Mouse (Mus musculus) megakaryocyte progenitor cell, adult 5-6 weeks (primary cell): ENCODE data around the gene Procr. TPM values are rescaled to one million over a fixed set of nuclear protein-coding genes. Genes with fewer than 3 reads are reported as not detected.

Source experiments
- ATAC-seq: replicated peaks from 2 replicates; pipeline ENCODE4 v1.8.0; 2016; ENCODE audit warnings: mild to moderate bottlenecking, moderate TSS enrichment, inconsistent platforms; ENCODE audit not compliant: poor library complexity
- total RNA-seq, 2 experiments: library from RNA; stranded (forward) in 1 of 2; stranded (reverse) in 1 of 2; fragments of 157-497, 149-512 nt in 1 of 2; fragments of 200-1000 nt in 1 of 2; gene quantifications; 2 replicates each; pipeline versions ENCODE4 v1.2.3 to v1.2.4; 2015 to 2017

Gene Procr
- total RNA-seq, 2 experiments from 2014 or later, result 0.89 to 6.1 TPM

- ATAC-seq, result no peak
These were observed 47.7 kb downstream of the Procr start for GRCm38 (mm10) chr2:155798613-155799012.

- 0 out of 2 replicates have a peak, but pooled peaks have one; percentile 44 for ATAC-seq
These were observed 51.8 kb downstream of the Procr start for GRCm38 (mm10) chr2:155802761-155803160.

- no peak for ATAC-seq
These were observed 53.1 kb downstream of the Procr start for GRCm38 (mm10) chr2:155804053-155804452.

Other genes starting within 250 kb of the Procr start
- gene Acss2, start 233.2 kb upstream of the Procr start, total RNA-seq (2015), result 3.6 and 8.0 TPM in 2 replicates
- 3.0 and 6.5 TPM in 2 replicates for gene Acss2, start 233.2 kb upstream of the Procr start, total RNA-seq (2017)
- not detected in 2 replicates for gene Ggt7, start 232.9 kb upstream of the Procr start, total RNA-seq (2015)
- not detected in 2 replicates for gene Ggt7, start 232.9 kb upstream of the Procr start, total RNA-seq (2017)
- 9.9 and 12.2 TPM in 2 replicates for gene Gss, start 158.3 kb upstream of the Procr start, total RNA-seq (2015)
- 13.4 and 18.2 TPM in 2 replicates for gene Gss, start 158.3 kb upstream of the Procr start, total RNA-seq (2017)
- gene Myh7b, start 139.9 kb upstream of the Procr start, total RNA-seq (2015), result 0.07 TPM in 1 of 2 replicates, not detected in the other
- not detected in 2 replicates for gene Myh7b, start 139.9 kb upstream of the Procr start, total RNA-seq (2017)
- 59.0 and 62.9 TPM in 2 replicates for gene Trpc4ap, start 58.7 kb upstream of the Procr start, total RNA-seq (2015)
- gene Trpc4ap, start 58.7 kb upstream of the Procr start, total RNA-seq (2017), result 73.1 and 89.6 TPM in 2 replicates
- gene Edem2, start 21.6 kb upstream of the Procr start, total RNA-seq (2015), result 47.1 and 55.0 TPM in 2 replicates
- gene Edem2, start 21.6 kb upstream of the Procr start, total RNA-seq (2017), result 58.2 and 70.9 TPM in 2 replicates
- not detected in 2 replicates for gene Gm17581, start 15.3 kb upstream of the Procr start, total RNA-seq (2015)
- not detected in 2 replicates for gene Gm17581, start 15.3 kb upstream of the Procr start, total RNA-seq (2017)
- gene Mmp24, start 24.2 kb downstream of the Procr start, total RNA-seq (2015), result not detected in 2 replicates
- gene Mmp24, start 24.2 kb downstream of the Procr start, total RNA-seq (2017), result under 0.01 TPM in 1 of 2 replicates, not detected in the other
- 13.2 and 18.8 TPM in 2 replicates for gene BC029722, start 68.3 kb downstream of the Procr start, total RNA-seq (2015)
- 13.2 and 14.8 TPM in 2 replicates for gene BC029722, start 68.3 kb downstream of the Procr start, total RNA-seq (2017)
- gene Eif6, start 75.8 kb downstream of the Procr start, total RNA-seq (2015), result 261 and 264 TPM in 2 replicates
- gene Eif6, start 75.8 kb downstream of the Procr start, total RNA-seq (2017), result 58.5 and 84.7 TPM in 2 replicates
- not detected in 2 replicates for gene Fam83c, start 83.7 kb downstream of the Procr start, total RNA-seq (2015)
- gene Fam83c, start 83.7 kb downstream of the Procr start, total RNA-seq (2017), result not detected in 2 replicates
- gene Uqcc1, start 179.2 kb downstream of the Procr start, total RNA-seq (2015), result 39.6 and 40.4 TPM in 2 replicates
- 51.5 and 55.1 TPM in 2 replicates for gene Uqcc1, start 179.2 kb downstream of the Procr start, total RNA-seq (2017)
- gene Gm15557, start 189.6 kb downstream of the Procr start, total RNA-seq (2015), result not detected in 2 replicates
- gene Gm15557, start 189.6 kb downstream of the Procr start, total RNA-seq (2017), result not detected in 2 replicates
- gene Gdf5, start 194.2 kb downstream of the Procr start, total RNA-seq (2015), result not detected in 2 replicates
- not detected in 2 replicates for gene Gdf5, start 194.2 kb downstream of the Procr start, total RNA-seq (2017)
- 9.6 and 12.7 TPM in 2 replicates for gene Cep250, start 205.3 kb downstream of the Procr start, total RNA-seq (2015)
- gene Cep250, start 205.3 kb downstream of the Procr start, total RNA-seq (2017), result 30.7 and 44.6 TPM in 2 replicates